Mouse (Mus musculus) kidney, postnatal 36 days (tissue): ENCODE results near the gene Chp1.
"Not testable (repeated sequence)": the region's sequence is repeated elsewhere in the genome, so short reads cannot be mapped to it uniquely, and the experiment has no call there.

ENCODE experiments used
- DNase-seq, 2 experiments: peaks; one replicate each; pipeline ENCODE4 v3.0.0; 2021 to 2022; ENCODE audit warnings: mixed read lengths in 2 of 2

Chp1 gene

GRCm38 (mm10) chr2:119566182-119566855 is 18.8 kb downstream of the Chp1 start:
- peak; percentile 58 to 75 for DNase-seq

GRCm38 (mm10) chr2:119572471-119572870 is 25.0 kb downstream of the Chp1 start:
- DNase-seq: peak; percentile 33 to 48

GRCm38 (mm10) chr2:119581571-119581970 is 34.1 kb downstream of the Chp1 start:
- DNase-seq: no peak

GRCm38 (mm10) chr2:119583439-119583838 is 35.9 kb downstream of the Chp1 start:
- no peak for DNase-seq

- no peak for DNase-seq
These were observed 36.8 kb downstream of the Chp1 start for GRCm38 (mm10) chr2:119584282-119584681.

GRCm38 (mm10) chr2:119587383-119587782 is 39.9 kb downstream of the Chp1 start:
- DNase-seq: peak; percentile 69 to 90

- DNase-seq: peak in 1 of 2 experiments; percentile 34
These were observed 43.8 kb downstream of the Chp1 start for GRCm38 (mm10) chr2:119591247-119591646.

- peak in 1 of 2 experiments; percentile 30 for DNase-seq
These were observed 46.2 kb downstream of the Chp1 start for GRCm38 (mm10) chr2:119593765-119594112.

- DNase-seq: peak; percentile 98 to 99
These were observed 46.9 kb downstream of the Chp1 start for GRCm38 (mm10) chr2:119594113-119594981.

GRCm38 (mm10) chr2:119595308-119595707 is 47.8 kb downstream of the Chp1 start:
- no peak for DNase-seq

- peak; percentile 30 to 42 for DNase-seq
These were observed 49.4 kb downstream of the Chp1 start for GRCm38 (mm10) chr2:119596781-119597330.

GRCm38 (mm10) chr2:119601027-119601426 is 53.5 kb downstream of the Chp1 start:
- no peak for DNase-seq

GRCm38 (mm10) chr2:119601575-119601974 is 54.1 kb downstream of the Chp1 start:
- DNase-seq: not testable (repeated sequence)

GRCm38 (mm10) chr2:119602488-119602887 is 55.0 kb downstream of the Chp1 start:
- DNase-seq: peak in 1 of 2 experiments; percentile 30

- DNase-seq: no peak
These were observed 56.4 kb downstream of the Chp1 start for GRCm38 (mm10) chr2:119603909-119604308.

- no peak for DNase-seq
These were observed 58.0 kb downstream of the Chp1 start for GRCm38 (mm10) chr2:119605361-119605973.

GRCm38 (mm10) chr2:119607023-119607422 is 59.5 kb downstream of the Chp1 start:
- DNase-seq: no peak

- DNase-seq: no peak
These were observed 70.3 kb downstream of the Chp1 start for GRCm38 (mm10) chr2:119617841-119618198.

- peak; percentile 95 to 97 for DNase-seq
These were observed 70.9 kb downstream of the Chp1 start, which contains the start of the genes Nusap1 and Oip5 for GRCm38 (mm10) chr2:119618199-119618982. Nusap1 (plus strand) TSS chr2:119618298. Oip5 (minus strand) TSS chr2:119618469.

- DNase-seq: not testable (repeated sequence)
These were observed 71.5 kb downstream of the Chp1 start for GRCm38 (mm10) chr2:119619002-119619401.

- DNase-seq: peak; percentile 8 to 42
These were observed 73.8 kb downstream of the Chp1 start for GRCm38 (mm10) chr2:119621302-119621701.
